Mouse (Mus musculus): ENCODE data around the gene Dtnb. TPM values are rescaled to one million over a fixed set of nuclear protein-coding genes. Genes with fewer than 3 reads are reported as not detected.

The Dtnb gene
- polyA plus RNA-seq, 1 experiment from 2014 or later = 18.8 TPM

GRCm38 (mm10) chr12:3756216-3756615 is 184.0 kb downstream of the Dtnb start:
- no peak overlapping the region for H3K4me3 ChIP-seq (ENCODE audit: low read depth, low read length)
- H3K36me3 ChIP-seq (ENCODE audit: insufficient read depth, low read length) = peaks cover 6% of the 10 kb centered on the region; the same call in 1 of the 2 replicates
- H3K9me3 ChIP-seq (ENCODE audit: low read length) = no peaks in the 10 kb centered on the region
- H3K27me3 ChIP-seq (replicated peaks; ENCODE audit: insufficient read depth, low read length) = no peaks in the 10 kb centered on the region
- no peak for DNase-seq (ENCODE audit: low spot score)
- H3K4me2 ChIP-seq (replicated peaks; ENCODE audit: low read depth, low read length) = no peak overlapping the region
- no peak overlapping the region for H3K9ac ChIP-seq (replicated peaks; ENCODE audit: low read depth)
- H3K4me1 ChIP-seq (ENCODE audit: insufficient read depth, low read depth, low read length) = no peaks in the 10 kb centered on the region
- no peak for TF ChIP-seq CTCF (IDR thresholded peaks at IDR 0.05)
- TF ChIP-seq EP300 (IDR thresholded peaks at IDR 0.05) = no peak
- no peak for ATAC-seq
- no peak overlapping the region for H3K27ac ChIP-seq (ENCODE audit: low read length)
- 88% methylated on average over 3 of the region's 3 CpGs for WGBS

- no peaks in the 10 kb centered on the region for H3K9me3 ChIP-seq (ENCODE audit: low read length)
- 65% methylated on average over 3 of the region's 3 CpGs for WGBS
- no peak for TF ChIP-seq EP300 (IDR thresholded peaks at IDR 0.05)
- no peak for TF ChIP-seq CTCF (IDR thresholded peaks at IDR 0.05)
- DNase-seq (ENCODE audit: low spot score) (no peak), ATAC-seq (no peak)
- H3K4me1 ChIP-seq (ENCODE audit: insufficient read depth, low read depth, low read length) = no peaks in the 10 kb centered on the region
- H3K4me3 ChIP-seq (ENCODE audit: low read depth, low read length) = no peak overlapping the region
- H3K27ac ChIP-seq (ENCODE audit: low read length) = no peak overlapping the region
- H3K27me3 ChIP-seq (replicated peaks; ENCODE audit: insufficient read depth, low read length) = no peaks in the 10 kb centered on the region
- no peak overlapping the region for H3K4me2 ChIP-seq (replicated peaks; ENCODE audit: low read depth, low read length)
- no peak overlapping the region for H3K9ac ChIP-seq (replicated peaks; ENCODE audit: low read depth)
- peaks cover 6% of the 10 kb centered on the region; the same call in 1 of the 2 replicates for H3K36me3 ChIP-seq (ENCODE audit: insufficient read depth, low read length)
Measured at GRCm38 (mm10) chr12:3758127-3758526, 185.9 kb downstream of the Dtnb start.

GRCm38 (mm10) chr12:3759419-3759818 is 187.2 kb downstream of the Dtnb start:
- peak; percentile 93 for DNase-seq (ENCODE audit: low spot score)
- 6% methylated on average over 4 of the region's 4 CpGs for WGBS
- Histone ChIP-seq H3K9ac (replicated peaks; ENCODE audit: low read depth) (no peak overlapping the region), H3K9me3 (ENCODE audit: low read length) (no peaks in the 10 kb centered on the region), H3K27me3 (replicated peaks; ENCODE audit: insufficient read depth, low read length) (no peaks in the 10 kb centered on the region), H3K36me3 (ENCODE audit: insufficient read depth, low read length) (no peaks in the 10 kb centered on the region; the same call in 1 of the 2 replicates), H3K27ac (ENCODE audit: low read length) (0 out of 2 replicates have a peak overlapping the region, but pooled peaks have one; percentile 0), H3K4me2 (replicated peaks; ENCODE audit: low read depth, low read length) (no peak overlapping the region), H3K4me3 (ENCODE audit: low read depth, low read length) (no peak overlapping the region), H3K4me1 (ENCODE audit: insufficient read depth, low read depth, low read length) (no peaks in the 10 kb centered on the region)
- peak; percentile 90 for ATAC-seq
- TF ChIP-seq CTCF (IDR thresholded peaks at IDR 0.05) (peak; percentile 77), EP300 (IDR thresholded peaks at IDR 0.05) (no peak)

- Histone ChIP-seq H3K27ac (ENCODE audit: low read length) (no peak overlapping the region), H3K4me2 (replicated peaks; ENCODE audit: low read depth, low read length) (no peak overlapping the region), H3K36me3 (ENCODE audit: insufficient read depth, low read length) (no peaks in the 10 kb centered on the region; the same call in 1 of the 2 replicates), H3K4me1 (ENCODE audit: insufficient read depth, low read depth, low read length) (no peaks in the 10 kb centered on the region), H3K9me3 (ENCODE audit: low read length) (no peaks in the 10 kb centered on the region), H3K9ac (replicated peaks; ENCODE audit: low read depth) (no peak overlapping the region), H3K4me3 (ENCODE audit: low read depth, low read length) (no peak overlapping the region), H3K27me3 (replicated peaks; ENCODE audit: insufficient read depth, low read length) (no peaks in the 10 kb centered on the region)
- ATAC-seq (no peak), DNase-seq (ENCODE audit: low spot score) (no peak)
- TF ChIP-seq EP300 (IDR thresholded peaks at IDR 0.05) (no peak), CTCF (IDR thresholded peaks at IDR 0.05) (no peak)
- 81% methylated on average over 4 of the region's 4 CpGs for WGBS
Measured at GRCm38 (mm10) chr12:3760876-3761590, 188.9 kb downstream of the Dtnb start.

- 63% methylated on average over 6 of the region's 6 CpGs for WGBS
- ATAC-seq = no peak
Measured at GRCm38 (mm10) chr12:3761591-3762295, 189.6 kb downstream of the Dtnb start.

GRCm38 (mm10) chr12:3764191-3764804 is 192.1 kb downstream of the Dtnb start:
- Histone ChIP-seq H3K4me2 (replicated peaks; ENCODE audit: low read depth, low read length) (no peak overlapping the region), H3K9me3 (ENCODE audit: low read length) (no peaks in the 10 kb centered on the region), H3K4me3 (ENCODE audit: low read depth, low read length) (no peak overlapping the region), H3K36me3 (ENCODE audit: insufficient read depth, low read length) (no peaks in the 10 kb centered on the region), H3K9ac (replicated peaks; ENCODE audit: low read depth) (no peak overlapping the region), H3K27me3 (replicated peaks; ENCODE audit: insufficient read depth, low read length) (no peaks in the 10 kb centered on the region), H3K4me1 (ENCODE audit: insufficient read depth, low read depth, low read length) (no peaks in the 10 kb centered on the region), H3K27ac (ENCODE audit: low read length) (no peak overlapping the region)
- 47% methylated on average over 3 of the region's 3 CpGs for WGBS
- no peak for ATAC-seq
- TF ChIP-seq EP300 (IDR thresholded peaks at IDR 0.05) (no peak), CTCF (IDR thresholded peaks at IDR 0.05) (no peak)
- no peak for DNase-seq (ENCODE audit: low spot score)

More at GRCm38 (mm10) chr12:3761591-3762295, 189.6 kb downstream of the Dtnb start:
- TF ChIP-seq EP300 (IDR thresholded peaks at IDR 0.05) (no peak), CTCF (IDR thresholded peaks at IDR 0.05) (no peak)
- H3K4me1 ChIP-seq (ENCODE audit: insufficient read depth, low read depth, low read length) = no peaks in the 10 kb centered on the region
- no peaks in the 10 kb centered on the region for H3K36me3 ChIP-seq (ENCODE audit: insufficient read depth, low read length)
- no peaks in the 10 kb centered on the region for H3K27me3 ChIP-seq (replicated peaks; ENCODE audit: insufficient read depth, low read length)
- no peak overlapping the region for H3K9ac ChIP-seq (replicated peaks; ENCODE audit: low read depth)
- no peak for DNase-seq (ENCODE audit: low spot score)
- H3K9me3 ChIP-seq (ENCODE audit: low read length) = no peaks in the 10 kb centered on the region
- no peak overlapping the region for H3K27ac ChIP-seq (ENCODE audit: low read length)
- no peak overlapping the region for H3K4me2 ChIP-seq (replicated peaks; ENCODE audit: low read depth, low read length)
- no peak overlapping the region for H3K4me3 ChIP-seq (ENCODE audit: low read depth, low read length)

Data from lung, postnatal 0 days (tissue).